Mouse (Mus musculus) heart, embryonic 11.5 days (tissue): ENCODE results near the gene Osbpl9. TPM values are rescaled to one million over a fixed set of nuclear protein-coding genes. Genes with fewer than 3 reads are reported as not detected.

Source experiments
- ATAC-seq: fragments of 200-750 bp; cut with Nextera tagmentation; replicated peaks from 2 replicates; pipeline ENCODE4 v1.8.0; 2017; ENCODE audit warnings: moderate library complexity; ENCODE audit not compliant: insufficient number of reproducible peaks, low FRiP score, low TSS enrichment
- H3K27ac ChIP-seq: fragments of 300-500 bp; sonication (generic); 2 replicates; pipeline ENCODE4 v1.5.1; 2014; ENCODE audit warnings: mild to moderate bottlenecking, low read depth, low read length
- H3K27me3 ChIP-seq: fragments of 300-500 bp; sonication (generic); 2 replicates; pipeline ENCODE4 v1.6.1; 2014; ENCODE audit warnings: mild to moderate bottlenecking, low read length, mixed read lengths; ENCODE audit not compliant: control insufficient read depth, insufficient read depth
- H3K36me3 ChIP-seq: fragments of 300-500 bp; sonication (generic); 2 replicates; pipeline ENCODE4 v1.6.1; 2014; ENCODE audit warnings: mild to moderate bottlenecking, low read length, moderate library complexity, mixed read lengths; ENCODE audit not compliant: control insufficient read depth, insufficient read depth
- H3K4me1 ChIP-seq: fragments of 300-500 bp; sonication (generic); 2 replicates; pipeline ENCODE4 v1.6.1; 2014; ENCODE audit warnings: low read length; ENCODE audit not compliant: control insufficient read depth, insufficient read depth
- H3K4me2 ChIP-seq: fragments of 300-500 bp; sonication (generic); 2 replicates; pipeline ENCODE4 v1.6.1; 2014; ENCODE audit warnings: mild to moderate bottlenecking, moderate library complexity
- H3K4me3 ChIP-seq: fragments of 300-500 bp; sonication (generic); 2 replicates; pipeline ENCODE4 v1.5.1; 2014; ENCODE audit warnings: low read depth, low read length
- H3K9ac ChIP-seq: fragments of 300-500 bp; sonication (generic); 2 replicates; pipeline ENCODE4 v1.6.1; 2014; ENCODE audit warnings: mild to moderate bottlenecking, low read depth, low read length, moderate library complexity
- H3K9me3 ChIP-seq: fragments of 300-500 bp; sonication (generic); replicated peaks from 2 replicates; pipeline ENCODE4 v1.6.1; 2016; ENCODE audit warnings: low read length; ENCODE audit not compliant: control insufficient read depth
- WGBS: fragments of 180-500 bp; shearing (Covaris S2); extraction: QIAGEN DNeasy Blood & Tissue Kit; methylation state at CpG from one replicate; pipeline ENCODE4 v1.1.7; 2014; ENCODE audit not compliant: insufficient replicate concordance; 5-methylcytosine and 5-hydroxymethylcytosine counted together
- polyA plus RNA-seq: library from polyadenylated mRNA; unstranded; fragments of >200 nt; fragmentation: Nextera tagmentation; extraction: Ambion mirVana; gene quantifications from 2 replicates; pipeline ENCODE4 v1.2.1, GENCODE M21; 2014

The Osbpl9 gene
- 46.2 and 56.0 TPM in 2 replicates for polyA plus RNA-seq

GRCm38 (mm10) chr4:109201582-109202424 is at the start of gene Osbpl9:
TSS of gene Osbpl9 (minus strand) at chr4:109202272.
- Histone ChIP-seq H3K27ac (peak within 1 kb of the TSS; percentile 94), H3K9me3 (no peaks in the 10 kb centered on the region), H3K36me3 (no peaks in the 10 kb centered on the region), H3K27me3 (no peaks in the 10 kb centered on the region), H3K4me3 (peak within 1 kb of the TSS; percentile 90), H3K9ac (peak within 1 kb of the TSS; percentile 85), H3K4me1 (peaks cover 3% of the 10 kb centered on the region; the same call in 1 of the 2 replicates), H3K4me2 (peak within 1 kb of the TSS; percentile 72)
- ATAC-seq, result peak; percentile 98
- WGBS, result under 1% methylated on average over 59 of the region's 59 CpGs

- Histone ChIP-seq H3K4me2 (no peak overlapping the region), H3K9me3 (no peaks in the 10 kb centered on the region), H3K9ac (no peak overlapping the region), H3K4me1 (0 out of 2 replicates have a peak, but pooled peaks cover 4% of the 10 kb centered on the region), H3K4me3 (no peak overlapping the region), H3K27ac (no peak overlapping the region), H3K36me3 (no peaks in the 10 kb centered on the region), H3K27me3 (no peaks in the 10 kb centered on the region)
- ATAC-seq, result no peak
- 33% methylated on average over 3 of the region's 3 CpGs for WGBS
These were observed 49.5 kb upstream of the Osbpl9 start for GRCm38 (mm10) chr4:109251605-109252004.

DNA sequence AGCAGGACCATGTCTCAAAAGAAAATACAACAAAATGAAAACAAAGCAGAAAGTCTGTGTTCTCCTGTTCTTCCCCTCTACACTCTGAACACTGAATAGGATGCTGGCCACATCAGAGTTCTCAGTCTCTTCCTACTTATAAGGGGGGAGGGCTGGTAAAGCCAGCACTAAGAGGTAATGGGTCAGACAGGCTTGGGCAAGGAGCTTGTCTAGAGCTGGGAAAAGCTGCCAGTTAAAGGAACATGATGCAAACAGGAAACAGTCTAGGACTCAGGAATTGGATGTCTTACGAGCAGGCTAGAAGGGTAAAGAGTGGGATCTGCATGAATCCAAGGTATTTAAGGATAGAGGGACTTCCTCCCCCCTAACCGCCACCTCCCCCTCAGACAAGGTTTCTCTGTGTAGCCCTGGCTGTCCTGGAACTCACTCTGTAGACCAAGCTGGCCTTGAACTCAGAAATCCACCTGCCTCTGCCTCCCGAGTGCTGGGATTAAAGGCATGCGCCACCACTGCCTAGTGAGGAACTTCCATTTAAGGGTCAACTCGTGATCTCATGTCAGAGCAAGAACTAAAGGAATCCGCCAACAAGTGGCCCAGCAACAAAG is 43.0 kb upstream of the Osbpl9 start:
- Histone ChIP-seq H3K27me3 (no peaks in the 10 kb centered on the region), H3K27ac (no peak overlapping the region), H3K9ac (no peak overlapping the region), H3K4me1 (0 out of 2 replicates have a peak, but pooled peaks cover 3% of the 10 kb centered on the region), H3K4me2 (no peak overlapping the region), H3K9me3 (no peaks in the 10 kb centered on the region), H3K4me3 (no peak overlapping the region), H3K36me3 (no peaks in the 10 kb centered on the region)
- 69% methylated on average over 6 of the region's 6 CpGs for WGBS
- ATAC-seq, result no peak

DNA sequence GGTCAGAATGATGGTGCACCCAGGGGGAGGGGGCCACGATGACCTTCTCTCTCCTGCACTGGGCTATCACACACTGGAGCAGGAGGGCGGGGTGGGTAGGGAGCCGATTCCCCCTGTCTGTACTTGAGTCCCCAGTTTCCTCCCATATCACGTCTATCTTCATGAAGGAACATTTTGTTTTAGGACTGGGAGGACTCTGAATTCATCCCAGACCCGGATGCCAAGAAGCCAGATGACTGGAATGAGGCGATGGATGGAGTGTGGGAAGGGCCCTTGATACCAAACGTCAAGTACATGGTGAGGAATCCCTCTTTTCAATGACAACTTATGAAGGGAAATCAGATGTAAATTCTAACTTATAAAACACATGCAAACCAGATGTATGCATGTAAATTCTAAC is 42.4 kb upstream of the Osbpl9 start:
- Histone ChIP-seq H3K9me3 (no peaks in the 10 kb centered on the region), H3K27ac (no peak overlapping the region), H3K36me3 (no peaks in the 10 kb centered on the region), H3K4me1 (0 out of 2 replicates have a peak, but pooled peaks cover 3% of the 10 kb centered on the region), H3K4me2 (no peak overlapping the region), H3K9ac (no peak overlapping the region), H3K4me3 (no peak overlapping the region), H3K27me3 (no peaks in the 10 kb centered on the region)
- no peak for ATAC-seq
- 69% methylated on average over 7 of the region's 7 CpGs for WGBS

DNA sequence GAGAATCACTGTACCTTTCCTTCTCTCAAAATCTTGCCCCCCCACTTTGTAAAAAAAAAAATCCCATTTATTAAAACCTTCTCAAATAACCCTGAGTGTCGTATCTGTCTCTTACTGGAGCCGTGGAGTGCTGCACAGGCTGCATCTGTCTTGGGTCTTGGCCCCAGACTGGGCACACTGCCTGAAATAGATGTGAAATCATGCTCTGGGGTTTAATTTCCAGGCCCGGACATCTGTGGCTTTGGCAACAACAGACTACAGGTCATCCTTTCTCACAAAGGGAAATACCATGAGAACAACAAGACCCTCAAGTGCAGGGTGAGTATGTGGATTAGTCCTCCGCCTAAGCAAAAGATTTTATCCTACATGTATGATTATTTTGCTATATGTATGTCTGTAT is 39.9 kb upstream of the Osbpl9 start:
- peaks cover 4% of the 10 kb centered on the region for H3K4me1 ChIP-seq
- no peak overlapping the region for H3K4me3 ChIP-seq
- WGBS, result 76% methylated on average over 4 of the region's 4 CpGs
- H3K9ac ChIP-seq, result no peak overlapping the region
- no peaks in the 10 kb centered on the region for H3K9me3 ChIP-seq
- no peak overlapping the region for H3K27ac ChIP-seq
- no peaks in the 10 kb centered on the region for H3K36me3 ChIP-seq
- ATAC-seq, result no peak
- H3K4me2 ChIP-seq, result no peak overlapping the region
- no peaks in the 10 kb centered on the region for H3K27me3 ChIP-seq

- Histone ChIP-seq H3K27ac (no peak overlapping the region), H3K4me1 (peaks cover 5% of the 10 kb centered on the region), H3K9ac (no peak overlapping the region), H3K27me3 (no peaks in the 10 kb centered on the region), H3K36me3 (no peaks in the 10 kb centered on the region), H3K9me3 (no peaks in the 10 kb centered on the region), H3K4me2 (no peak overlapping the region), H3K4me3 (no peak overlapping the region)
- no peak for ATAC-seq
These were observed 39.1 kb upstream of the Osbpl9 start for GRCm38 (mm10) chr4:109241221-109241620.

DNA sequence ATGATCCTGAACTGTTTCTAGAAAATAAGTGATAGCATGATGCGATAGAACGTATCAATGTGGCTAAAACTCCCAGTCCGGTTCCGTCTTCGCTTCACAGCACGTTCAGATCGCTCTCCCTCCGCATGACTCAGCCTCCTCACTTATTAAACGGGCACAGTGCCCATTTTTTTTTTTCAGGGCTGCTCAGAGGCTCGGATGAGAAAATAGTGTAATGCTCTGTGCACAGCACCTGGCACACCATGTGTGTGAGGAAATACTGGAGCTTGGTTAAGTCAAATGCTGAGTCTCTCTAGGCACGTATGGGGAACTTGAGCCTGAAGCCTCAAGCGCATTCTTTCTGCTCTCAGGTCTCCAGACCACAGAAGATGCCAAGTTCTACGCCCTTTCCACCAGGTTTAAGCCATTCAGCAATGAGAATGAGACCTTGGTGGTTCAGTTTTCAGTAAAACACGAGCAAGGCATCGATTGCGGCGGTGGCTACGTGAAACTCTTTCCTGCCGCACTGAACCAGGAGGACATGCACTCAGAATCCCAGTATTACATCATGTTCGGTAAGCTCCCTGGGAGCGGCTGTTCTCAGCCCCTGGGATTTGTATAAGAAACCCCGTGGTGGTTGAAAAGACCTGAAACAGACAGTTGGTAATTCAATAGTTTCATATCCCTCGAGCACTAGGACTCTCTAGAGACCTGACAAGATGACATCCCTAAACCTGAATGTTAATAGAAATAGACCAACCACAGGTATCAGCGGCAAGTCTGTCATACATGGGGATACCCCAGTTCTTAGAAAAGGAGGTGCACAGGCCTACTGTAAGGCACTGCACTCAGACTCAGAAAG is 36.6 kb upstream of the Osbpl9 start:
- H3K4me3 ChIP-seq, result no peak overlapping the region
- WGBS, result 79% methylated on average over 24 of the region's 24 CpGs
- ATAC-seq, result no peak

DNA sequence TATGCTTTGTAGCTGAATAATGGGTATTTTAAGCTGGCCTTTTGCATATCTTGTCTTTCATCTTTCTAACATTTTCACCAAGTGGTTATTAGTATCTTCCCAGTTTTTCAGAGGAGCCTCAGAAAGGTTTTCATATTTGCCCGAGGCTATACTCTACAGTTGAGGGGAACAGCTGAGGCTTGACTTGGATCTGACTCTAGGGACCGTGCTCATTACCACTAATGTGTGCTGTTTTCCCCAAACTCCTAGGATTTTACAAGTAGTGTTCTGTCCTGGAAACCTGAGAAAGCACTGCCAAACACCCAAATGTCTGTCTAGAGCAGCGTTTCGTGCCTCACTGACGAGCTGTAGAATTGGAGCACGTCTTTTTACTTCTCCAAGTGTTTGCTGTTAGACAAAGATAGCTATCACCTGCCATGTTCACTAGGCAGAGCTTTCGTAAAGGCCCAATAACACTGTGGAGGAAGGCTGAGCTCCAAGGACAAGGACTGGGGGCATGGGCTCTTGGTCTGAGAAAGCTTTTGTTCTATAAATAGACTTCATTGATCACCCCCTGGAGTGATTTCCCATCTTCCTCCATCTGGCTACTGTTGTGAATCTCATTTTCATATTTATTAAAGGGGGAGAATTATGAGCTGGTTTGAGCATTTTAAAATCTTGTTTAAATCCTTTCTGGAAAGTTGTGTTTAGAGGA is 34.3 kb upstream of the Osbpl9 start:
- no peak for ATAC-seq

More for the DNA sequence above, 36.6 kb upstream of the Osbpl9 start:
- Histone ChIP-seq H3K36me3 (no peaks in the 10 kb centered on the region), H3K27ac (no peak overlapping the region), H3K4me1 (peaks cover 5% of the 10 kb centered on the region), H3K9me3 (no peaks in the 10 kb centered on the region), H3K4me2 (no peak overlapping the region), H3K9ac (no peak overlapping the region), H3K27me3 (no peaks in the 10 kb centered on the region)

More for the DNA sequence above, 34.3 kb upstream of the Osbpl9 start:
- Histone ChIP-seq H3K4me2 (no peak overlapping the region), H3K9ac (no peak overlapping the region), H3K27ac (no peak overlapping the region), H3K9me3 (no peaks in the 10 kb centered on the region), H3K4me1 (peaks cover 5% of the 10 kb centered on the region), H3K27me3 (no peaks in the 10 kb centered on the region), H3K4me3 (no peak overlapping the region), H3K36me3 (no peaks in the 10 kb centered on the region)
- WGBS, result 69% methylated on average over 7 of the region's 7 CpGs
